Mouse (Mus musculus): Measurements from ENCODE around the gene Gtf2ird1. TPM values are rescaled to one million over a fixed set of nuclear protein-coding genes. Genes with fewer than 3 reads are reported as not detected.

Gene Gtf2ird1
- total and polyA plus RNA-seq, 3 experiments = 12.8 to 39.0 (median 13.1) TPM

GRCm38 (mm10) chr5:134490465-134490864, 33.9 kb upstream of the Gtf2ird1 start:
- H3K4me1 ChIP-seq (ENCODE audit: control insufficient read depth in 1 of 2, insufficient read depth in 2 of 2) = peaks cover 25 to 63% of the 10 kb centered on the region in 2 experiments
- no peaks in the 10 kb centered on the region for H3K79me2 ChIP-seq (replicated peaks; ENCODE audit: control insufficient read depth, extremely low read depth, insufficient read depth, poor library complexity, severe bottlenecking)
- dilution Hi-C loops (cut with MboI; ENCODE audit: extremely low pct_ligation_motif_present, extremely low pct_unique_long_range_greater_than_20kb, low sequenced_read_pairs) = no loop called here
- in situ Hi-C loops (cut with MboI; ENCODE audit: low pct_ligation_motif_present, low pct_unique_long_range_greater_than_20kb, low sequenced_read_pairs) = loop anchor here (5.0 kb wide), 2 partner anchors 127 to 308 kb away; partner anchors contain the start of genes Gtf2ird2 and Lat2
- TF ChIP-seq RAD21 (IDR thresholded peaks at IDR 0.05; ENCODE audit: low read depth, low read length) (peak; percentile 2), CTCF (conservative IDR thresholded peaks at IDR 0.05 in 1 of 2, IDR thresholded peaks at IDR 0.05 in 1 of 2; ENCODE audit: low read depth in 2 of 2, low read length in 2 of 2) (peak; percentile 73 to 87), MEF2A (IDR thresholded peaks at IDR 0.05; ENCODE audit: borderline replicate concordance, low read depth, low read length) (no peak)
- no peak overlapping the region for H3K27ac ChIP-seq (ENCODE audit: insufficient read depth, low read depth)
- H3K4me3 ChIP-seq (replicated peaks in 1 of 3; ENCODE audit: low read depth in 2 of 3, low read length in 2 of 3, poor library complexity in 1 of 3) = peak overlapping the region in 1 of 3 experiments; percentile 10
- H3K9ac ChIP-seq (ENCODE audit: insufficient read depth, low read depth) = no peak overlapping the region
- no peak overlapping the region for H3K4me2 ChIP-seq (ENCODE audit: insufficient read depth, low read depth, poor library complexity, severe bottlenecking)
- no peaks in the 10 kb centered on the region for H3K27me3 ChIP-seq (replicated peaks)
- H3K9me3 ChIP-seq (replicated peaks; ENCODE audit: low read length) = no peaks in the 10 kb centered on the region
- DNase-seq (ENCODE audit: extremely low read depth) = peak; percentile 84
- H3K36me3 ChIP-seq (replicated peaks in 1 of 2; ENCODE audit: control insufficient read depth in 1 of 2, insufficient read depth in 1 of 2, low read length in 1 of 2) = peaks cover 0 to 43% of the 10 kb centered on the region in 2 experiments

DNA sequence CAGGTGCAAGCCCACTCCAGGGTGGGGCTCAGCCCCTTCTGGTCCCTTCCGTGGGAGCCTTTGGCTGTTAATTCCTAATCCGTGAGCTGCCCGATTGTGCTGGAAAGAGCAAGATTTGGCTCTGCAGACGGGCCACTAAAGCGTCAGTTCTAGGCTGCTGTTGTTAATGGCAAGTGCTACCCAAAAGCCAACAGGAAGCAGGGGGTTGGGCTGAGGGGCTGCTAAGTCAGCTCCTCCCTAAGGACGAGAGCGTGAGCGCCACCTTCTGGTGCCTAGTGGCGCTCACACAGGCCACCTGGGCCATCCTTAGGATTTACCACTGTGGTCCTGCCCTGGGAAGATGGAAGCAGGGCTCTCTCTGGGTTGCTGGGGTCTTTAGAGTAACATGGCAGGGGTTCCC, 33.1 kb upstream of the Gtf2ird1 start:
- no peak overlapping the region for H3K4me2 ChIP-seq (ENCODE audit: insufficient read depth, low read depth, poor library complexity, severe bottlenecking)

GRCm38 (mm10) chr5:134488596-134488995, 32.1 kb upstream of the Gtf2ird1 start:
- no peaks in the 10 kb centered on the region for H3K9me3 ChIP-seq (replicated peaks; ENCODE audit: low read length)
- in situ Hi-C loops (cut with MboI; ENCODE audit: low pct_ligation_motif_present, low pct_unique_long_range_greater_than_20kb, low sequenced_read_pairs) = no loop called here
- no peak overlapping the region for H3K27ac ChIP-seq (ENCODE audit: insufficient read depth, low read depth)
- no peaks in the 10 kb centered on the region for H3K79me2 ChIP-seq (replicated peaks; ENCODE audit: control insufficient read depth, extremely low read depth, insufficient read depth, poor library complexity, severe bottlenecking)
- H3K4me3 ChIP-seq (replicated peaks in 1 of 3; ENCODE audit: low read depth in 2 of 3, low read length in 2 of 3, poor library complexity in 1 of 3) = no peak overlapping the region
- dilution Hi-C loops (cut with MboI; ENCODE audit: extremely low pct_ligation_motif_present, extremely low pct_unique_long_range_greater_than_20kb, low sequenced_read_pairs) = no loop called here
- no peak overlapping the region for H3K9ac ChIP-seq (ENCODE audit: insufficient read depth, low read depth)
- TF ChIP-seq IRF4 (IDR thresholded peaks at IDR 0.05; ENCODE audit: low read depth, low read length) (no peak), ELF1 (IDR thresholded peaks at IDR 0.05; ENCODE audit: low read depth, low read length) (no peak), TBP (conservative IDR thresholded peaks at IDR 0.05; ENCODE audit: low read depth, low read length) (no peak), E2F4 (IDR thresholded peaks at IDR 0.05; ENCODE audit: insufficient replicate concordance, low read depth, low read length) (no peak), POLR2A (IDR thresholded peaks at IDR 0.05; ENCODE audit: low read depth, low read length) (no peak), ZNF384 (IDR thresholded peaks at IDR 0.05; ENCODE audit: low read depth, low read length) (no peak), JUND (conservative IDR thresholded peaks at IDR 0.05; ENCODE audit: low read depth, low read length) (no peak), CHD2 (IDR thresholded peaks at IDR 0.05; ENCODE audit: low read length) (no peak), SMC3 (IDR thresholded peaks at IDR 0.05; ENCODE audit: low read depth, low read length) (no peak), MAX (IDR thresholded peaks at IDR 0.05; ENCODE audit: low read length) (no peak), RAD21 (IDR thresholded peaks at IDR 0.05; ENCODE audit: low read depth, low read length) (no peak), POLR2AphosphoS2 (IDR thresholded peaks at IDR 0.05; ENCODE audit: low read depth, low read length) (no peak), CTCF (conservative IDR thresholded peaks at IDR 0.05 in 1 of 2, IDR thresholded peaks at IDR 0.05 in 1 of 2; ENCODE audit: low read depth in 2 of 2, low read length in 2 of 2) (no peak), TCF12 (IDR thresholded peaks at IDR 0.05; ENCODE audit: low read depth, low read length) (no peak)
- H3K36me3 ChIP-seq (replicated peaks in 1 of 2; ENCODE audit: control insufficient read depth in 1 of 2, insufficient read depth in 1 of 2, low read length in 1 of 2) = peaks cover 0 to 34% of the 10 kb centered on the region in 2 experiments
- H3K4me1 ChIP-seq (ENCODE audit: control insufficient read depth in 1 of 2, insufficient read depth in 2 of 2) = peaks cover 22 to 46% of the 10 kb centered on the region in 2 experiments
- no peak for DNase-seq (ENCODE audit: extremely low read depth)
- no peak overlapping the region for H3K4me2 ChIP-seq (ENCODE audit: insufficient read depth, low read depth, poor library complexity, severe bottlenecking)
- H3K27me3 ChIP-seq (replicated peaks) = no peaks in the 10 kb centered on the region

More for the DNA sequence above, 33.1 kb upstream of the Gtf2ird1 start:
- no peaks in the 10 kb centered on the region for H3K79me2 ChIP-seq (replicated peaks; ENCODE audit: control insufficient read depth, extremely low read depth, insufficient read depth, poor library complexity, severe bottlenecking)
- DNase-seq (ENCODE audit: extremely low read depth) = peak; percentile 86
- no peak for TF ChIP-seq PAX5 (IDR thresholded peaks at IDR 0.05; ENCODE audit: low read length)
- peak; percentile 34 for TF ChIP-seq RAD21 (IDR thresholded peaks at IDR 0.05; ENCODE audit: low read depth, low read length)
- 0 out of 2 replicates have a peak, but pooled peaks have one; percentile 18 for TF ChIP-seq ELF1 (IDR thresholded peaks at IDR 0.05; ENCODE audit: low read depth, low read length)
- TF ChIP-seq EP300 (IDR thresholded peaks at IDR 0.05; ENCODE audit: low read length) = no peak
- peak; percentile 42 for TF ChIP-seq SMC3 (IDR thresholded peaks at IDR 0.05; ENCODE audit: low read depth, low read length)
- no peak for TF ChIP-seq JUN (IDR thresholded peaks at IDR 0.05; ENCODE audit: insufficient read depth, low read depth, low read length)
- no peak for TF ChIP-seq BHLHE40 (IDR thresholded peaks at IDR 0.05; ENCODE audit: low read depth, low read length)
- TF ChIP-seq TCF12 (IDR thresholded peaks at IDR 0.05; ENCODE audit: low read depth, low read length) = peak; percentile 21; the same call in 1 of the 2 replicates
- TF ChIP-seq CTCF (conservative IDR thresholded peaks at IDR 0.05 in 1 of 2, IDR thresholded peaks at IDR 0.05 in 1 of 2; ENCODE audit: low read depth in 2 of 2, low read length in 2 of 2) = peak; percentile 45 to 71
- no peak for TF ChIP-seq RCOR1 (conservative IDR thresholded peaks at IDR 0.05; ENCODE audit: low read depth, low read length)
- 0 out of 2 replicates have a peak, but pooled peaks have one; percentile 20 for TF ChIP-seq MAFK (IDR thresholded peaks at IDR 0.05; ENCODE audit: insufficient replicate concordance, low read length)
- no peak for TF ChIP-seq JUND (conservative IDR thresholded peaks at IDR 0.05; ENCODE audit: low read depth, low read length)
- dilution Hi-C loops (cut with MboI; ENCODE audit: extremely low pct_ligation_motif_present, extremely low pct_unique_long_range_greater_than_20kb, low sequenced_read_pairs) (no loop called here), in situ Hi-C loops (cut with MboI; ENCODE audit: low pct_ligation_motif_present, low pct_unique_long_range_greater_than_20kb, low sequenced_read_pairs) (no loop called here)
- no peaks in the 10 kb centered on the region for H3K9me3 ChIP-seq (replicated peaks; ENCODE audit: low read length)
- peaks cover 0 to 37% of the 10 kb centered on the region in 2 experiments for H3K36me3 ChIP-seq (replicated peaks in 1 of 2; ENCODE audit: control insufficient read depth in 1 of 2, insufficient read depth in 1 of 2, low read length in 1 of 2)
- H3K27me3 ChIP-seq (replicated peaks) = no peaks in the 10 kb centered on the region
- H3K27ac ChIP-seq (ENCODE audit: insufficient read depth, low read depth) = no peak overlapping the region
- no peak overlapping the region for H3K4me3 ChIP-seq (replicated peaks in 1 of 3; ENCODE audit: low read depth in 2 of 3, low read length in 2 of 3, poor library complexity in 1 of 3)
- H3K4me1 ChIP-seq (ENCODE audit: control insufficient read depth in 1 of 2, insufficient read depth in 2 of 2) = peaks cover 22 to 56% of the 10 kb centered on the region in 2 experiments
- H3K9ac ChIP-seq (ENCODE audit: insufficient read depth, low read depth) = no peak overlapping the region

Data from CH12.LX (cell line).